Mouse (Mus musculus) lung, adult 18-20 months (tissue): ENCODE results near the gene Baiap2.

Source experiments
- DNase-seq, 2 experiments: peaks; one replicate each; pipeline ENCODE4 v3.0.0; 2022; ENCODE audit warnings: mixed read lengths in 2 of 2

Gene Baiap2

GRCm38 (mm10) chr11:119942727-119943427 lies at the start of gene Baiap2:
Gene Baiap2 (plus strand): TSS chr11:119942763.
- peak; percentile 98 to 99 for DNase-seq

- no peak for DNase-seq
Measured at GRCm38 (mm10) chr11:119893667-119894236, 48.8 kb upstream of the Baiap2 start.

- peak in 1 of 2 experiments; percentile 24 for DNase-seq
Measured at GRCm38 (mm10) chr11:119894634-119895033, 47.9 kb upstream of the Baiap2 start.

DNA sequence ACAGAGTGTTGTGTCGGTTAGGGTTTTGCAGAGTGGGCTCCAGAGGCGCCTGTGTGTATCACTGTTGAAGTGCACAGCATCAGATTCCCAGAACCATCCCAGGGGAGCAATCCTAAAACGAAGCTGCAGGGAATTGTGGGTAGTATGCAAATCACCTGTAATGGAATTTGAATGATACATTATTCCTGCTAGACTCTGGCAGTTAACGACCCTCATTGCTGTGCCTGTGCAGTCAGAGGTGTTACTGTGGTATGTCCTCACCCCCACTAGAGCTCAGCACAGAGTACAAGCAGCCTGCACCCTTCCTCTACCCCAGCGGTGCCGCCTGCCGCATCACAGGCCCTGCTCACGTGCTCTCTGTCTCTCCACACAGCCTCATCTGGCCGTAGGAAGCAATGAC lies 45.5 kb upstream of the Baiap2 start:
- DNase-seq = no peak

DNA sequence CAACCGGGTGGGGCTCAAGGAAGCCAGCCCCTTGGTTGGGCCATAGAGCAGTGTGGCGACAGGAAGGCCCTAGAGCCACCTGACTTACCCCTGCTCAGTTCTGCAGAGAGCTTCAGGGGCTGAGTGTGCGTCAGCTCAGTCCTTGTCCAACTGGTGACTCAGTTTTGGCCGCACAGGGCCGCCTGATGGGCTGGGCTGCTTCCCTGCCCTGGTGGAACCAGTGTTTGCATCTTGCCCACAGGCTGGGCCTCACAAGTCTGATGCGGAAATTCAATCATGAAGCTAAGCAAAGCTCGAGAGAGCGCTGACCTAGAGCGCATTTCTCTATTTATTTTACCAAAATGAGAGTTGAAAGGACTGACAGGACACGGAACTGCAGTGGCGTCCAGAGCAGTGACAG lies 43.6 kb upstream of the Baiap2 start:
- DNase-seq = peak in 1 of 2 experiments; percentile 17

GRCm38 (mm10) chr11:119901174-119901573 lies 41.4 kb upstream of the Baiap2 start:
- DNase-seq = no peak

DNA sequence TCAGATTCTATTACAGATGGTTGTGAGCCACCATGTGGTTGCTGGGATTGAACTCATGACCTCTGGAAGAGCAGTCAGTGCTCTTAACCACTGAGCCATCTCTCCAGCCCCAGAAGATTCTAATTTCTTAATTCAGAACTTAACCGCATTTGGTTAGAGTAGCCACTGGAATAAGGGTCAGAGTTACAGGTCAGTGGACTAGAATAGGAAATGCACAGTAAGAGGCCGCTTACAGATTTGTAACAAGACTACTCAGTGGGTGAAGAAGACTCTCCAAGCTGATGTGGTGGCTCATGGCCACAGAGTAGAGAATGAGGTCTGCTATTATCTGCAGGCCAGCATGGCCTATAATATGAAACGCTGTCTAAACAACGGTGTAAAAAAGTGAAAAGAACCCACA lies 39.7 kb upstream of the Baiap2 start:
- DNase-seq = no peak

GRCm38 (mm10) chr11:119904621-119905286 lies 37.8 kb upstream of the Baiap2 start:
- DNase-seq = peak; percentile 45 to 51

DNA sequence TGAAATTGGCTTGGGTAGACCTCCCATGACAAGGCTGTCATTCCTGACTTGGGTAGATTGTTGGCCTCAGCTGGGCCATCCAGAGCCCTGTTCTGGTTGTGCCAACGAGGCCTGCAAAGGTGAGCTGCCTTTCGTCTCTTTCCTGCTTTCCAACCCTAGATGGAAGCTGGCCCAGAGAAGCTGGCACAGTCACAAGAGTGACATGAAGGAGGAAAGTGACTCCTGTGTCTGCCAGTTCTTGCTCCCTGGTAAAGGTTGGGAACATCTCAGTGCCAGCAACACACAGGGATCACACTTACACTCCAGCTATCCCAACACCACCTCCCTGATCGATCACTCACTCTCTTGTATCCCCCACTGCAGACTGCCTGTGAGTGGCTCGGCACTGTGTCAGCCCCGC lies 36.8 kb upstream of the Baiap2 start:
- DNase-seq = no peak

DNA sequence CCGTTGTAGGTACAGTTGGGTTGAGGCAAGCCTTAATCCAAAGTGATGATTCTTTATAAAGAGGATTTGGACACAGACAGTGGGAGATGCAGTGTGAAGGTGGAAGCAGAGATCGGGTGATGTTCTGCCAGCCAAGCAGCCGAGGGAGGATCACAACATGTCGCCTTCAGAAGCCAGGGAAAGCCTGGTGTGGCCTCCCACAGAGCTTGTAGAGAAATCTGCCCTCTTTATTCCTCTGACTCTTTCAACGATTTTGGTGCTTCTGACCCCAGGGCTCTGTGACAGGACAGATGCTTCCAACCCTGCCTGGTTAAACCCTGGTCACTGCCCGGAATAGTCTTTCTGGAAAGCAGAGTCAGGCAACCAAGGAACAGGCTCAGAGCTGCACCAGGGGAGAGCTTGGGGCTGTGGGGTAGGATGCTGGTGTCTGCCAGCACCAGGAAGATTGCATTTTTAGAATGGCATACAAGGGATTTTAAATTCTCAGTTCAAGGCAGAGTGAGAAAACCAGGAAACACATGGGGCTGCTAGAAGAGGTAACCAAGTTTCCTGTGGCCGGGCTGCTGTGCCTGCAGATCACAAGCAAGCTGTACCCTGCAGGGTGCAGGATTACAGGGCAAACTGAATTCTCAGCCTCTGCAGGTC lies 35.4 kb upstream of the Baiap2 start:
- no peak for DNase-seq

DNA sequence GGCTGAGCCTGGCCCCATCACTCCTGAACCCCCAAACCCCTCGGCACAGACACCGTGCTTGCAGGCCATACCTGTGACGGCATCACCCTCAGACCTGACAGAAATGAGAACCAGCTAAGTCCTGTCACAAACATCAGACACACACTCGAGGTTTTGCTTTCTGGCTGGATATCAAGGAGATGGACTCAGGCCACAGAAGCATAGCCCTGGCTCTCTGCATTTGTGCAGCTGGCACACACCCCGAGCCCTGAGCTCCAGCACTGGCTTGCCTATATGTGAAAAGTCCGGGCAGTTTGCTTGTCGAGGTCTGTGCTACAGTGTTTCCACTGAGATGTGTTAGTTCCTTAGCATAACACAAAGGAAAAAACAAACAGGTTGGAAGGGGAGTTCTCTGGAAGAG lies 34.9 kb upstream of the Baiap2 start:
- DNase-seq = no peak

DNA sequence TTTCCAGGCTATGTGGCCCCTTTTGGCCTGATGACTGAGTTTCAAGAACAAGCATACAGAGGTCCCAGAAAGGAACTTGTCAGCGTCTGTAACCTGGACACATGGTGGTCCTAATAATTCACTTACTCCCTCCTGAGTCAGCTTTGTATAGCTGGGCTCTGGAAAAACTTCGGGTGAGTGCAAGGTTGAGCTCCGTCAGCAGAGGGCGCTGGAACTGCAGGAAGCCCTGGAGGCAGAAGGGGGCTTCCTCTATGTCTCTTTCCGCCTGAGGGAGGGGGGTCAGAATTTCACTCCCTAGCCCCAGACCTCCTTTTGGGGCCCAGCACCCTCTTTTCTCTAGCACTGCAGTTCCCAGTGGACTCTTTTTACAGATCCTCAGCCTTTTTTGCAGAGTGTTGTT lies 33.1 kb upstream of the Baiap2 start:
- DNase-seq = peak; percentile 56 to 58

GRCm38 (mm10) chr11:119912845-119913244 lies 29.7 kb upstream of the Baiap2 start:
- DNase-seq = no peak

GRCm38 (mm10) chr11:119913291-119913934 lies 29.1 kb upstream of the Baiap2 start, which contains the start of gene Chmp6:
Gene Chmp6 (plus strand): TSS chr11:119913441.
- DNase-seq = peak; percentile 88

- DNase-seq = no peak
Measured at GRCm38 (mm10) chr11:119913935-119914314, 28.6 kb upstream of the Baiap2 start.

DNA sequence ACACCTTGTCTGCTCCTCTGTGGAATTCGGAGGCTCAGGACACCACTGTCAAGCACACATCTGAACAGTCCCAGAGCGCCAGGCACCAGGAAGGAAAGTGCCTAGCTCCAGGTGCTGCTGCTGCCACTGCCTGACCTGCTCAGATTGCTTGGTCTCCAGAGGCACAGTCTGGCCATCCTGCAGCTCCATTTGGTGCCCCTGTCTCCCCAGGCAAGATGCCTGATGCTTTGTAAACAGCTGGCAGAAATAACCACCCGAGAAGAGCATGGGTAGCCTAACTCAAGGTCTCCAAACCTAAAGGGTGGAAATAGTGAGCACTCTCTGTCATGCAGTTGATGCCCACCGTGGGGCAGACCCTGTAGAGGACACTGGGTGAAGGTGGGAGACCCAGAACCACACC lies 28.2 kb upstream of the Baiap2 start:
- DNase-seq = no peak

DNA sequence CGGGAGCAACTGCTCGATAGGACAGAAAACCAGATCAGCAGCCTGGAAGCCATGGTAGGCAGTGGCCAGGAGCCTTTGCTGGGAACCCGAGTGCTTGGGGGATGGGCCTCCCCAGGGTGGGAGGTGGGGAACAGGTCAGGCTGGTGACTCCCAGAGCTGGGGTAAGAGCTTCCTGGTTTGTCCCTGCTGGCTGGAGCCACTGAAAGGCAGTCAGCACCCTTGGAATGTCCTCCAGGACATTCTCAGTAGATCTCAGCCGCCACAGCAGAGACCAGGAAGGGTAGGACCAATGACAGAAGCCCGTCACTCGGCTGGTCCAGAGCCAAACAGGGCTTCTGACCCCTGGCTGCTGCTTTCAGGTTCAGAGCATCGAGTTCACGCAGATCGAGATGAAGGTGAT lies 26.9 kb upstream of the Baiap2 start:
- DNase-seq = peak in 1 of 2 experiments; percentile 54

GRCm38 (mm10) chr11:119916102-119916790 lies 26.3 kb upstream of the Baiap2 start:
- DNase-seq = peak; percentile 78 to 84

GRCm38 (mm10) chr11:119916834-119917469 lies 25.6 kb upstream of the Baiap2 start:
- no peak for DNase-seq

DNA sequence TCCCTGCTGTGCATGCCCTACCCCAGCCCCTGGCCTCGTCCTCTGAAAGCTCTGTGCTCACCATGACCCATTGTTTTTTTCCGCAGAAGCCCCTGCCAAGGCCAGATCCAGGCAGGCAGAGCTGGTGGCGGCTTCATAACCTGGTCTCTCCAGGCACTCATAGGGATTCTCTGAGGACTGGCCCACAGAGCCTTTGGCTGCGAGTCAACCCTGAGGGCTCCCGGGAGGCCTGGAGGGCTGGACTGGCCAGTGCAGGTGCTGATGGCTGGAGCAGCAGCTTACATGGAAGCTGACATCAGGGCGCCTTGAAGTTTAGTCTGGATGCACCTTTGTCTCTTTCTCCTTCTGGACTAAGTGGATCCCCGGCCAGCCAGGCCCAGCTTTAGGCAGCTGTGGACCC lies 24.0 kb upstream of the Baiap2 start:
- no peak for DNase-seq

- DNase-seq = no peak
Measured at GRCm38 (mm10) chr11:119919432-119919831, 23.1 kb upstream of the Baiap2 start.

DNA sequence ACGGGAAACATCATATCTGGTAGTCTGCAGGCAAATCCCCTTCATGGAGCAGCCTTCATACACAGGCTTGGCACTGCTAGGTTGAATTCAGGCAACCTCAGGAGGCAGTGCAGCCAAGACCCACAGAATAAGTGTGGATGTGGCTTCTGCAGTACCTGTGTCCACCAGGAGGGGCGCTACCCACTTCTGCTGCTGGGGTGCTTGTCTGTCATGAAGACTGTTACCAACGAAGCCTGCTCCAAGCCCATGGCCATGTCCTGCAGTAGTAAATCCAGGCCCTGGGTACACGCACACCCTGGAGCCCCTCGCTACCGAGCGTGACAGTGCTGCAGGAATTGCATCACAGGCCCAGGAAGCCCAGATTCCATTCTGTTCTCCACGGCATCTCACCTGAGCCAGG lies 22.7 kb upstream of the Baiap2 start:
- peak; percentile 56 to 70 for DNase-seq
